Mouse (Mus musculus) liver, adult 2 months (tissue): ENCODE data around the gene Mgp.

Source experiments
- CTCF ChIP-seq: fragments of 200-500 bp; IDR thresholded peaks from 2 replicates; pipeline ENCODE4 v1.5.1; 2011; ENCODE audit warnings: low read depth, low read length, control low read depth
- POLR2A ChIP-seq: fragments of 200-500 bp; IDR thresholded peaks from 2 replicates; pipeline ENCODE4 v1.6.1; 2011; ENCODE audit warnings: low read length, control low read depth; ENCODE audit not compliant: insufficient read depth; ENCODE audit errors: extremely low read depth

- TF ChIP-seq CTCF: no peak
- TF ChIP-seq POLR2A: no peak
These were observed 38.3 kb downstream of the Mgp start for GRCm38 (mm10) chr6:136837323-136837722.
